ENCODE assay signal across 10 mouse cellular contexts in genomic region chr1:134764831-134765458, GRCm38 (mm10).
DNase-seq lines count a peak whose midpoint lies in the region; ATAC-seq and TF ChIP-seq lines count a peak whose summit lies in the region.
"Had no signal": no experiment of that assay in that cellular context is flagged by ENCODE, and none has a peak within 500 bp of the region (broad histone marks: within the 10 kb centered on the region; RNA-seq: fewer than 3 reads in every experiment).

No protein-coding gene starts in this region.

- no peak for TF ChIP-seq CTCF in heart, postnatal 0 days (IDR thresholded peaks at IDR 0.05; ENCODE audit: low read depth)
- TF ChIP-seq CTCF in small intestine, adult 2 months (IDR thresholded peaks at IDR 0.05; ENCODE audit: extremely low read depth, insufficient read length, insufficient replicate concordance, low read depth, low read length): no peak

- no peaks in the 10 kb centered on the region for H3K9me3 ChIP-seq in heart, postnatal 0 days (replicated peaks; ENCODE audit: control insufficient read depth, low read length)
- H3K9me3 ChIP-seq in heart, embryonic 11.5 days (replicated peaks; ENCODE audit: control insufficient read depth, low read length): no peaks in the 10 kb centered on the region
- no peaks in the 10 kb centered on the region for H3K9me3 ChIP-seq in hindbrain, embryonic 14.5 days (ENCODE audit: control insufficient read depth, low read length)

- H3K9ac ChIP-seq in heart, postnatal 0 days (replicated peaks; ENCODE audit: low read depth, low read length): no peak overlapping the region
- H3K9ac ChIP-seq in heart, embryonic 11.5 days (ENCODE audit: low read depth, low read length): no peak overlapping the region
- H3K9ac ChIP-seq in hindbrain, embryonic 14.5 days: no peak overlapping the region

- DNase-seq in heart, postnatal 0 days (ENCODE audit: low spot score): no peak
- peak; percentile 50 for DNase-seq in lung, postnatal 10 days
- no peak for DNase-seq in lung, postnatal 14 days
- no peak for DNase-seq in hindbrain, embryonic 14.5 days (ENCODE audit: low spot score)
- DNase-seq in adipocyte (ENCODE audit: low spot score): no peak
- no peak for DNase-seq in spleen, adult 18-20 months
- DNase-seq: cerebellum, adult 8-10 months had no signal

- no peak overlapping the region for H3K4me3 ChIP-seq in heart, postnatal 0 days (ENCODE audit: low read depth, low read length)
- no peak overlapping the region for H3K4me3 ChIP-seq in heart, embryonic 11.5 days (ENCODE audit: low read depth, low read length)
- no peak overlapping the region for H3K4me3 ChIP-seq in hindbrain, embryonic 14.5 days (replicated peaks; ENCODE audit: low read length)
- H3K4me3 ChIP-seq in small intestine, adult 2 months (ENCODE audit: low read depth, low read length): no peak overlapping the region

- no peak overlapping the region for H3K4me2 ChIP-seq in heart, postnatal 0 days (ENCODE audit: low read depth, low read length)
- H3K4me2 ChIP-seq in heart, embryonic 11.5 days: no peak overlapping the region
- no peak overlapping the region for H3K4me2 ChIP-seq in hindbrain, embryonic 14.5 days (replicated peaks)

- peak; percentile 20; the same call in 1 of the 2 replicates for ATAC-seq in heart, postnatal 0 days (ENCODE audit: insufficient read depth, low read depth)
- ATAC-seq in heart, embryonic 11.5 days (replicated peaks; ENCODE audit: insufficient number of reproducible peaks, low FRiP score, low TSS enrichment): no peak
- ATAC-seq in hindbrain, embryonic 14.5 days (ENCODE audit: low FRiP score): no peak
- ATAC-seq: activated CD4-positive, CD25-positive, alpha-beta regulatory T cell, adult 4 months had no signal

- H3K27ac ChIP-seq in heart, postnatal 0 days (ENCODE audit: low read depth): peak overlapping the region; percentile 12
- H3K27ac ChIP-seq in heart, embryonic 11.5 days (ENCODE audit: low read depth, low read length): no peak overlapping the region
- H3K27ac ChIP-seq in hindbrain, embryonic 14.5 days: peak overlapping the region; percentile 40; the same call in 1 of the 2 replicates
- H3K27ac ChIP-seq in small intestine, adult 2 months (ENCODE audit: insufficient read depth, low read depth, low read length): peak overlapping the region; percentile 40; the same call in 1 of the 2 replicates

- H3K36me3 ChIP-seq in heart, postnatal 0 days (replicated peaks; ENCODE audit: control insufficient read depth, insufficient read depth, low read length): peaks cover 59% of the 10 kb centered on the region
- peaks cover 13% of the 10 kb centered on the region for H3K36me3 ChIP-seq in heart, embryonic 11.5 days (ENCODE audit: control insufficient read depth, insufficient read depth, low read length)
- 0 out of 2 replicates have a peak, but pooled peaks cover 22% of the 10 kb centered on the region for H3K36me3 ChIP-seq in hindbrain, embryonic 14.5 days (replicated peaks; ENCODE audit: control insufficient read depth, insufficient read depth)
- H3K36me3 ChIP-seq in small intestine, adult 2 months (ENCODE audit: control insufficient read depth, insufficient read depth, low read length): peaks cover 3% of the 10 kb centered on the region; the same call in 1 of the 2 replicates

- no peaks in the 10 kb centered on the region for H3K4me1 ChIP-seq in heart, postnatal 0 days (ENCODE audit: control insufficient read depth, insufficient read depth)
- no peaks in the 10 kb centered on the region for H3K4me1 ChIP-seq in heart, embryonic 11.5 days (ENCODE audit: control insufficient read depth, insufficient read depth, low read length)
- H3K4me1 ChIP-seq in hindbrain, embryonic 14.5 days (replicated peaks; ENCODE audit: control insufficient read depth, insufficient read depth, low read length): no peaks in the 10 kb centered on the region
- no peaks in the 10 kb centered on the region for H3K4me1 ChIP-seq in small intestine, adult 2 months (ENCODE audit: control insufficient read depth, insufficient read depth, insufficient read length, low read length)

- TF ChIP-seq POLR2A in small intestine, adult 2 months (IDR thresholded peaks at IDR 0.05; ENCODE audit: low read depth, low read length): no peak

- no peaks in the 10 kb centered on the region for H3K27me3 ChIP-seq in heart, postnatal 0 days (ENCODE audit: control insufficient read depth, insufficient read depth, low read length)
- H3K27me3 ChIP-seq in heart, embryonic 11.5 days (ENCODE audit: control insufficient read depth, insufficient read depth, low read length): no peaks in the 10 kb centered on the region
- H3K27me3 ChIP-seq in hindbrain, embryonic 14.5 days (ENCODE audit: control insufficient read depth, insufficient read depth, low read length): no peaks in the 10 kb centered on the region
- no peaks in the 10 kb centered on the region for H3K27me3 ChIP-seq in small intestine, adult 2 months (ENCODE audit: control insufficient read depth, insufficient read depth, low read length)

- TF ChIP-seq EP300 in heart, postnatal 0 days (IDR thresholded peaks at IDR 0.05; ENCODE audit: low read depth): no peak

- 74% methylated on average over 7 of the region's 7 CpGs for WGBS in heart, postnatal 0 days
- WGBS in heart, embryonic 11.5 days (ENCODE audit: insufficient replicate concordance): 63% methylated on average over 7 of the region's 7 CpGs
- 37% methylated on average over 7 of the region's 7 CpGs for WGBS in hindbrain, embryonic 14.5 days
- WGBS in small intestine, adult 2 months: 88% methylated on average over 7 of the region's 7 CpGs
